Mouse (Mus musculus): Measurements from ENCODE around the gene Hba-x. TPM values are rescaled to one million over a fixed set of nuclear protein-coding genes. Genes with fewer than 3 reads are reported as not detected.

The Hba-x gene
- not detected for total RNA-seq (2021)

GRCm38 (mm10) chr11:32276347-32276746 is at the start of gene Hba-x:
Gene Hba-x, plus strand, starts transcription at chr11:32276400.
- intact Hi-C loops (cut with DNase I): no loop called here
- DNase-seq: no peak

GRCm38 (mm10) chr11:32227041-32227440 is 49.2 kb upstream of the Hba-x start:
- intact Hi-C loops (cut with DNase I): no loop called here
- DNase-seq: no peak

- DNase-seq: no peak
- intact Hi-C loops (cut with DNase I): no loop called here
Observed at GRCm38 (mm10) chr11:32227555-32227954, 48.6 kb upstream of the Hba-x start.

GRCm38 (mm10) chr11:32228292-32228845 is 47.8 kb upstream of the Hba-x start:
- no peak for DNase-seq
- intact Hi-C loops (cut with DNase I): no loop called here

- intact Hi-C loops (cut with DNase I): no loop called here
- no peak for DNase-seq
Observed at GRCm38 (mm10) chr11:32230220-32230619, 46.0 kb upstream of the Hba-x start.

GRCm38 (mm10) chr11:32231125-32231524 is 45.1 kb upstream of the Hba-x start:
- intact Hi-C loops (cut with DNase I): no loop called here
- no peak for DNase-seq

GRCm38 (mm10) chr11:32232848-32233247 is 43.4 kb upstream of the Hba-x start:
- DNase-seq: peak in 1 of 2 experiments; percentile 2
- intact Hi-C loops (cut with DNase I): no loop called here

GRCm38 (mm10) chr11:32233895-32234294 is 42.3 kb upstream of the Hba-x start:
- intact Hi-C loops (cut with DNase I): no loop called here
- DNase-seq: no peak

GRCm38 (mm10) chr11:32234816-32235485 is 41.2 kb upstream of the Hba-x start:
- DNase-seq: no peak
- intact Hi-C loops (cut with DNase I): loop anchor here (5.0 kb wide), 1 partner anchor 52 kb away; the partner anchor contains the start of gene Hbq1b

GRCm38 (mm10) chr11:32235646-32236045 is 40.6 kb upstream of the Hba-x start:
- intact Hi-C loops (cut with DNase I): loop anchor here (5.0 kb wide), 1 partner anchor 52 kb away; the partner anchor contains the start of gene Hbq1b

GRCm38 (mm10) chr11:32236132-32236531 is 40.1 kb upstream of the Hba-x start:
- intact Hi-C loops (cut with DNase I): loop anchor here (5.0 kb wide), 1 partner anchor 51 kb away; the partner anchor contains the start of gene Hbq1b
- no peak for DNase-seq

More at GRCm38 (mm10) chr11:32235646-32236045, 40.6 kb upstream of the Hba-x start:
- DNase-seq: peak; percentile 58 to 59

- peak; percentile 50 to 70 for DNase-seq
- intact Hi-C loops (cut with DNase I): loop anchor here (5.0 kb wide), 1 partner anchor 50 kb away; the partner anchor contains the start of gene Hbq1b
Observed at GRCm38 (mm10) chr11:32236712-32237410, 39.3 kb upstream of the Hba-x start.

- intact Hi-C loops (cut with DNase I): loop anchor here (5.0 kb wide), 1 partner anchor 50 kb away; the partner anchor contains the start of gene Hbq1b
- DNase-seq: no peak
Observed at GRCm38 (mm10) chr11:32237411-32237795, 38.8 kb upstream of the Hba-x start.

GRCm38 (mm10) chr11:32238093-32238860 is 37.9 kb upstream of the Hba-x start:
- DNase-seq: peak; percentile 80 to 81
- intact Hi-C loops (cut with DNase I): loop anchor here (1.0 to 5.0 kb wide), 3 partner anchors 21 to 56 kb away; partner anchors contain the start of gene Hbq1b

- DNase-seq: no peak
- intact Hi-C loops (cut with DNase I): loop anchor here (5.0 kb wide), 1 partner anchor 34 kb away; the partner anchor contains the start of gene Snrnp25
Observed at GRCm38 (mm10) chr11:32241391-32241790, 34.8 kb upstream of the Hba-x start.

- DNase-seq: no peak
- intact Hi-C loops (cut with DNase I): loop anchor here (5.0 kb wide), 1 partner anchor 35 kb away; the partner anchor contains the start of gene Snrnp25
Observed at GRCm38 (mm10) chr11:32242209-32242608, 34.0 kb upstream of the Hba-x start.

GRCm38 (mm10) chr11:32243205-32243955 is 32.8 kb upstream of the Hba-x start:
- peak in 1 of 2 experiments; percentile 13 for DNase-seq
- intact Hi-C loops (cut with DNase I): loop anchor here (5.0 kb wide), 1 partner anchor 36 kb away; the partner anchor contains the start of gene Snrnp25

- intact Hi-C loops (cut with DNase I): loop anchor here (5.0 kb wide), 1 partner anchor 37 kb away; the partner anchor contains the start of gene Snrnp25
- DNase-seq: peak in 1 of 2 experiments; percentile 36
Observed at GRCm38 (mm10) chr11:32244064-32244463, 32.1 kb upstream of the Hba-x start.

- intact Hi-C loops (cut with DNase I): loop anchor here (5.0 kb wide), 1 partner anchor 37 kb away; the partner anchor contains the start of gene Snrnp25
- DNase-seq: no peak
Observed at GRCm38 (mm10) chr11:32244617-32245016, 31.6 kb upstream of the Hba-x start.

Measured in heart, postnatal 36 days (tissue).